Mouse (Mus musculus): ENCODE measurements around the gene Palmd.
A peak's percentile ranks its signal among the peaks of the same experiment; 100 is the strongest.

Palmd gene

GRCm38 (mm10) chr3:116968540-116968997 is at the start of gene Palmd:
Gene Palmd, minus strand, starts transcription at chr3:116968987.
- DNase-seq (ENCODE audit: low read depth, low spot score) = peak; percentile 41

- DNase-seq (ENCODE audit: low read depth, low spot score) = no peak
Observed at GRCm38 (mm10) chr3:117010182-117010581, 41.4 kb upstream of the Palmd start.

DNA sequence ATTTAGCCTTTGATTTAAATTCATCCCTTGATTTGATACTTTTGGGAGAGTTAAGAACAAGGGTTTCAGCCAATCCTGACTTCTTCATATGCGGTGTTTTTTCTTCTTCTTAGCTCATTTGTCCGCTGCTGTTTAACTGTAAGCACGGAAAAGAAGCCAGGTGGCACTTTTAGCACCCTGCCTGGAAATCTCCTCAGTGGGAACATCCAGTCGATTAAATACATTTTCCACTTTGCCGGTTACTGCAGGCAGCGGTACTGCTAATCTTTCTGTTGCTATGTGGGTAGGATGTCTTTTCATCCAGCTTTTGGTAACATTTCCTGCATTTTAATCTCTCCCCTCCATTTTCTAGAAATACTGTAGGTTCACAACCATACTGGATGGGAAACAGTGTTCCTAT is 38.6 kb upstream of the Palmd start:
- DNase-seq (ENCODE audit: low read depth, low spot score) = no peak

GRCm38 (mm10) chr3:117006636-117007035 is 37.8 kb upstream of the Palmd start:
- no peak for DNase-seq (ENCODE audit: low read depth, low spot score)

DNA sequence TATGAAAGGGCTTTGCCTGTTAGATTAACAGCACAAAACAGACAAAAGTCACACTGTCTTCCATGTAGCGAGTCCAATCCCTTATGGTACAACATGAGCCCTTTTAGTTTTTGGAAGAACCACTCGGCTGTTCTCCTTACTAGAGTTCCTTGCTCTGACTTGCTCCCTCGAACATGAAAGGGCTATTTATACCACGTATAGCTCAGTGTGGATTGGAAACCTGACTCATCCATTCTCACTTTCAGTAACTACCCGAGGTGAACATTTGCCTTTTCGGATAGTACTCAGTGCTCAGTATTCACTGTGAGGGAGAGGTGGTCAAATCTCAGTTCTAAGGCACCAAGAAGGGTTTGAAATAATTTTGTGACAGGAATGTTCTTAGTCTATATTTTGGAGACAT is 34.6 kb upstream of the Palmd start:
- no peak for DNase-seq (ENCODE audit: low read depth, low spot score)

DNA sequence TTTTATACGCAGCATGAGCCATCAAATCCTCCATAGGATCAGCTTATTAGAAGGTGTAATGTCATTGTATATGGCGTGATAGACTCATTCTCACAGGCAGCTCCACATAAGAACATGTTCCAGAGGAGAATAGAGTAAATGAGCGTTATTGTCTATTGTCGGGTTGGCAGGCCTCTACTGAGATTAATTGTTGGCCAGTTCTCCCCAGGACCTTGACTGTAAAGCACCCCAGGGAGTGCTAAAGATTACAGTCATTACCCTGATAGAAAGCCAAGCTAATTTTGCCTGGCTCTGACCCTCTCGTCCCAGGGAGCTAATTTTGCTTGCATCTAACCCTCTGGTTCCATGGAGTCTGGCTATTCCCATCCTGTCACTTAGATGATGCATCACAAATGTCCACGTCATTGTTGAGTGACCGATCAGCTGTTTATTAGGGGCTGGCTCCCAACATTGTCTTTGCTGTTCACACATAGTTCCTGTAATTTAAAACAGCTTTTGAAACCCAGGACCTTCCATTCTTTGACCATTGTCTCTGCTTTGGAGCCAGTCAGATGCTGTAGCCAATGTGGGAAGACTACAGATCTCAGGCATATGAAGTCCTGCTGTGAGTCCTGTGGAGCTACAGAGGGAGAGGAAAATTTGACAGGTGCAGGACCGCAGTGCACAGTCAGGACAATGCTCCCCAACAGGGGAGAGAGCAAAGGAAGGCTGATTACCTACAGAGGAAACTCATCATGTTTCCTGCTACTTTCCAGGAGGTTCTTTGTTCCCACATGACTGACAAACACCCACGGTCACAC is 33.1 kb upstream of the Palmd start:
- DNase-seq (ENCODE audit: low read depth, low spot score) = no peak

DNA sequence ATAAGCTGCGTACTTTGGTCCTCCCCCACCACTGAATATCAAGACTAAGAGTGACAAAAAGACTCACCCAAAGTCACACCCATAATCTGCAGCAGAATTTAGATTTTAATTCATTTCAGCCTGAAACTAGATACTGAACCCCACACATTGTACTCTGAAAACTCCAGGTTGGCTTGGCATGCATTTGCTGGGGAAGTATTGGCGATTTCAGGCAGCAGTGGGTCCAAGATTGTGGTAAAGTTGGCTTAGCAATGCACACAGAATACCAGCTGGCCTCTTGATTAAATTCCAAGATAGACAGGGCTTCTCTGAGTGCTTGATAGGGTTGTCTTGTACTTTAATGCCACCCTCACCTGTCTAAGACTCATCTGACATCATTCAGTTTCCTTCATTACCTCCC is 24.2 kb upstream of the Palmd start:
- no peak for DNase-seq (ENCODE audit: low read depth, low spot score)

GRCm38 (mm10) chr3:116991180-116991579 is 22.4 kb upstream of the Palmd start:
- no peak for DNase-seq (ENCODE audit: low read depth, low spot score)

- DNase-seq (ENCODE audit: low read depth, low spot score) = no peak
Observed at GRCm38 (mm10) chr3:116988221-116988620, 19.4 kb upstream of the Palmd start.

- DNase-seq (ENCODE audit: low read depth, low spot score) = no peak
Observed at GRCm38 (mm10) chr3:116986451-116986850, 17.7 kb upstream of the Palmd start.

- no peak for DNase-seq (ENCODE audit: low read depth, low spot score)
Observed at GRCm38 (mm10) chr3:116985741-116986140, 17.0 kb upstream of the Palmd start.

DNA sequence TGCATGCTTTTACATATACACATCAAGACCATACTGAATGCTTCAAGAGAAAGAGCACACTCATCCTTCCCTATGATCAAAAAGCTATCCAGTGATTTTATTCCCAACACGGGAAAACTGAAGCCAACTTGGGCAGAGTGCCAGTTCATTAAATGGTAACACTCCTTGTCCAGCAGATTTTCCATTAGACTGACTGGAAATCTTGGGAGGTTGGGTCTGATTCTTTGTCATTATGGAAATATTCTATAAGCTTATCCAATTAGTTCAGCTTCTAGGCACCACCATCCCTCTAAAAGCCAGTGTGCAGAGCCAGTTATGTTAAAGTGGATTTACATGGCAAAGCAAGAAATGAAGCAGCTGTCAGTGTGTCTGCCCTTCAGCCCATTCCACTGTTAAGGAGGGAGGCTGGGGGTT is 16.3 kb upstream of the Palmd start:
- no peak for DNase-seq (ENCODE audit: low read depth, low spot score)

GRCm38 (mm10) chr3:116981811-116982575 is 13.2 kb upstream of the Palmd start:
- no peak for DNase-seq (ENCODE audit: low read depth, low spot score)

DNA sequence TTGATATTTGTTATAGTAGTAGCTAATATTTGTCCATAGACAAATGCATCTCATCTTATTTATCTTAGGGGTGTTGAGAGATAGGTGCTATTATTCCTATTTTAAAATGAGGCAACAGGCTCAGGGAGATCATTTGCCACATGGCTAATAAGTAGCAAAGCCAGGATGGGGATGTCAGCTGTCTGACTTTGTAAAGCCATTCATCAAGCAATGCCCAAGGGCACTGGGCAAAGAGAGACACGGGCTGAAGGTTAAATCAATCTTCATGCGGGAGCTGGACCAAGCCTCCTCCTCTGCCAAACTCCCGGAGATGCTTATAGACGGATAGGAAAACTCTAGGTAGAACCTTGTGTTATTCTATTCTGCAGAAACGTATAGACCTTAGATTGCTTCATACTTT is 999 bp upstream of the Palmd start:
- DNase-seq (ENCODE audit: low read depth, low spot score) = no peak

GRCm38 (mm10) chr3:116969003-116969402 is 216 bp upstream of the Palmd start:
- no peak for DNase-seq (ENCODE audit: low read depth, low spot score)

DNA sequence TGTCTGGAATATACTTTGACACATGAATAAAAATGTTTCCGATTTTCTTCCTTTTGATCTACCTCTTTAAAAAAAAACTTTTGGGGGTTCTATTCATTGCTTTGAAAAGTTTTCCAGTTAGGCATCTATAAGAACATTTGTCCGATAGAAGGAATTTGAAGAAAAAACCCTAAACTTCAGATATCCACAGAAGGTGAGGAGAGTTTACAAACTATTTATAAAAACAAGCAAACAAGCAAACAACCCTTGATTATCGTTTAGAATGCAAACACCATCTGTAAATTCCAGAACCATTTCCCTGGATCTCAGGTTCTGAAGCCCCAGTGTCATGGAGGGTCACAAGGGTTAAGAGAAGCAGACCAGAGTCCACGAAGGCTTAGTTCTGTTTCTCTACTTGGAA is 820 bp downstream of the Palmd start, which contains the start of gene 4930455H04Rik:
4930455H04Rik (plus strand) TSS at position 301 of the 400 bp plus-strand sequence.
- DNase-seq (ENCODE audit: low read depth, low spot score) = no peak

GRCm38 (mm10) chr3:116967436-116967835 is 1.4 kb downstream of the Palmd start:
- no peak for DNase-seq (ENCODE audit: low read depth, low spot score)

GRCm38 (mm10) chr3:116966800-116967199 is 2.0 kb downstream of the Palmd start:
- no peak for DNase-seq (ENCODE audit: low read depth, low spot score)

DNA sequence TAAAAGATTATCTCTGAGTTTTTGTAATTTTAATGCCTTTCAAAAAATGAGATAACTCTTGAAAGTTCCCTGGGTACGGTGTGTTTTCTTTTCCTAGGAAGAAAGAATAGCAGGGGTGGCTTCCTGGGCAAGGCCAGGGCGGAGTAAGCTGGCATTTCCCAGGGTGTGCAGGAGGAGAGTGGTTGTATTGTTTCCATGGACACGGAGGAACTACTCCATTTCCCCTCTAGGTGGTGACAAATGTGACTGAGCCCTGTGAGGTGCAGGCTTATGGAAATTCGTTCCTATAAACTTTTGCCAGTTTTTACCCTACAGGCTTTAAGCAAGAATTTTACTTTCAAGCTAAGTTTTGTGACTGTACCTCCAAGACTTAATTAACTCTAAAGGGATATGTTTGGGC is 2.6 kb downstream of the Palmd start:
- DNase-seq (ENCODE audit: low read depth, low spot score) = peak; percentile 59

DNA sequence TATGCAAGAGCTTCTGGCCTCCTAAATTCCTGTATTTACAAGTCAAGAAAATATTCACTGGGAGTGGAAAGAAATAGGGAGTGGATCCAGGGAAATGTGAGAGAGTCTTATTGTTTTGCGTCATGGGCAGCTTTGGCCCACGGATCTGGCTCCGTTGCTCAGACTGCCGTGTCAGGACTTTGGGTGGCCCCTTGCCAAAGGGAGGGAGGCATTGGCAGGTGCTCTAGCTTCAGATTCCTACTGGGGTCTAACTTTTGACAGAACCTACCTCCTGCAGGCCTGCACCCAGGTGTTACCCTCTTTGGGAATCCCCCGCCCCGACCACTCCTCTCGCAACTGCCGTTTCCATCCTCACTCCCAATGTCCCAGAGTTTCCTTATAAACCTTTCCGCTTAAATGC is 4.4 kb downstream of the Palmd start:
- DNase-seq (ENCODE audit: low read depth, low spot score) = no peak

DNA sequence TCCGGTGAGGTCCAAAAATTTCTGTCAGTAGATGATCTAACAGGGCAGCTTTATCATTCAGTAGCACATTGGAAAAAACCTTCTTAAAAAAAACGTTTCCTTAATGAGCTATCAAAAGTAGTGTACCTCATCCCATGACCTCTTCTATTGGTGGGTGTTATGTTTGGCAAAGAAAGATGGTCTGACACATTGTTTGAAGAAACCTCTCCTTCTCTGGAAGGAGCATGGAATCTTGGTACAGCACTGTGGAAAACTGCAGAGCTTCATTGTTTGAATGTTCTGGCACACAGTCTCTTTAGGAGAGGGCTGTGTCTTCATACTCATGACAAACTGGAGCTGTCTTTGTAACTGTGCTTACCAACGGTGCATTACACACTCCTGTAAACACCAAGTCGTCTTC is 5.6 kb downstream of the Palmd start:
- no peak for DNase-seq (ENCODE audit: low read depth, low spot score)

- DNase-seq (ENCODE audit: low read depth, low spot score) = no peak
Observed at GRCm38 (mm10) chr3:116961354-116962142, 7.2 kb downstream of the Palmd start.

All from forelimb bud, embryonic 11.5 days (tissue).